Mouse (Mus musculus) lung, embryonic 15.5 days (tissue): Measurements from ENCODE around the gene 4933427D14Rik. TPM values are rescaled to one million over a fixed set of nuclear protein-coding genes. Genes with fewer than 3 reads are reported as not detected.

Experiments used
- ATAC-seq: fragments of 200-750 bp; cut with Nextera tagmentation; 2 replicates; pipeline ENCODE4 v1.8.0; 2017; ENCODE audit warnings: moderate number of reproducible peaks, borderline replicate concordance; ENCODE audit not compliant: low FRiP score, low TSS enrichment; ENCODE audit errors: extremely low read depth
- H3K27ac ChIP-seq: fragments of 300-500 bp; sonication (generic); 2 replicates; pipeline ENCODE4 v1.5.1; 2015; ENCODE audit warnings: moderate library complexity, mild to moderate bottlenecking, inconsistent platforms
- H3K27me3 ChIP-seq: fragments of 300-500 bp; sonication (generic); 2 replicates; pipeline ENCODE4 v1.6.1; 2015; ENCODE audit warnings: inconsistent platforms
- H3K36me3 ChIP-seq: fragments of 300-500 bp; sonication (generic); 2 replicates; pipeline ENCODE4 v1.6.1; 2015; ENCODE audit warnings: inconsistent platforms
- H3K4me1 ChIP-seq: fragments of 300-500 bp; sonication (generic); 2 replicates; pipeline ENCODE4 v1.6.1; 2015; ENCODE audit warnings: inconsistent platforms
- H3K4me2 ChIP-seq: fragments of 300-500 bp; sonication (generic); 2 replicates; pipeline ENCODE4 v1.6.1; 2015; ENCODE audit warnings: inconsistent platforms, mild to moderate bottlenecking, moderate library complexity
- H3K4me3 ChIP-seq: fragments of 300-500 bp; sonication (generic); 2 replicates; pipeline ENCODE4 v1.5.1; 2015; ENCODE audit warnings: mild to moderate bottlenecking, inconsistent platforms
- H3K9ac ChIP-seq: fragments of 300-500 bp; sonication (generic); 2 replicates; pipeline ENCODE4 v1.6.1; 2015; ENCODE audit warnings: inconsistent platforms
- H3K9me3 ChIP-seq: fragments of 300-500 bp; sonication (generic); 2 replicates; pipeline ENCODE4 v1.6.1; 2016; ENCODE audit warnings: inconsistent platforms
- WGBS: fragments of 180-500 bp; shearing (Covaris S2); methylation state at CpG from one replicate; pipeline ENCODE4 v1.1.7; 2015; 5-methylcytosine and 5-hydroxymethylcytosine counted together
- polyA plus RNA-seq: library from polyadenylated mRNA; unstranded; fragments of >200 nt; fragmentation: Nextera tagmentation; extraction: Ambion mirVana; gene quantifications from 2 replicates; pipeline ENCODE4 v1.2.1, GENCODE M21; 2015

The 4933427D14Rik gene
- polyA plus RNA-seq = 18.8 and 19.0 TPM in 2 replicates

- WGBS = under 1% methylated on average over 42 of the region's 42 CpGs
- Histone ChIP-seq H3K9ac (peak within 1 kb of the TSS; percentile 73), H3K27ac (peak within 1 kb of the TSS; percentile 69), H3K36me3 (peaks cover 27% of the 10 kb centered on the region), H3K4me3 (peak within 1 kb of the TSS; percentile 73), H3K27me3 (no peaks in the 10 kb centered on the region), H3K4me2 (peak within 1 kb of the TSS; percentile 88), H3K9me3 (no peaks in the 10 kb centered on the region), H3K4me1 (peaks cover 20% of the 10 kb centered on the region)
- peak; percentile 94 for ATAC-seq
Observed at GRCm38 (mm10) chr11:72207204-72207833, at the start of gene 4933427D14Rik, which contains the start of gene Txndc17. 4933427D14Rik (minus strand) TSS chr11:72207459. Txndc17 (plus strand) TSS chr11:72207547.

- H3K4me3 ChIP-seq = no peak overlapping the region
- no peak overlapping the region for H3K4me2 ChIP-seq
- H3K27me3 ChIP-seq = no peaks in the 10 kb centered on the region
- 51% methylated on average over 2 of the region's 2 CpGs for WGBS
- no peak overlapping the region for H3K9ac ChIP-seq
- H3K36me3 ChIP-seq = no peaks in the 10 kb centered on the region
- no peak overlapping the region for H3K27ac ChIP-seq
- no peaks in the 10 kb centered on the region for H3K4me1 ChIP-seq
- H3K9me3 ChIP-seq = no peaks in the 10 kb centered on the region
- ATAC-seq = no peak
Observed at GRCm38 (mm10) chr11:72256441-72256840, 49.2 kb upstream of the 4933427D14Rik start.

- no peaks in the 10 kb centered on the region for H3K4me1 ChIP-seq
- no peak overlapping the region for H3K4me2 ChIP-seq
- no peak overlapping the region for H3K9ac ChIP-seq
- no peaks in the 10 kb centered on the region for H3K9me3 ChIP-seq
- H3K36me3 ChIP-seq = no peaks in the 10 kb centered on the region
- WGBS = 84% methylated on average over 4 of the region's 4 CpGs
- H3K4me3 ChIP-seq = no peak overlapping the region
- no peaks in the 10 kb centered on the region for H3K27me3 ChIP-seq
- H3K27ac ChIP-seq = no peak overlapping the region
- no peak for ATAC-seq
Observed at GRCm38 (mm10) chr11:72255629-72256028, 48.4 kb upstream of the 4933427D14Rik start.

- no peak for ATAC-seq
- Histone ChIP-seq H3K9ac (no peak overlapping the region), H3K36me3 (no peaks in the 10 kb centered on the region), H3K4me2 (no peak overlapping the region), H3K4me1 (no peaks in the 10 kb centered on the region), H3K9me3 (no peaks in the 10 kb centered on the region), H3K4me3 (no peak overlapping the region), H3K27ac (no peak overlapping the region), H3K27me3 (no peaks in the 10 kb centered on the region)
- 80% methylated on average over 8 of the region's 8 CpGs for WGBS
Observed at GRCm38 (mm10) chr11:72245196-72245753, 38.0 kb upstream of the 4933427D14Rik start.

GRCm38 (mm10) chr11:72240062-72240860 is 33.0 kb upstream of the 4933427D14Rik start:
- H3K4me3 ChIP-seq = no peak overlapping the region
- 65% methylated on average over 4 of the region's 4 CpGs for WGBS
- H3K9ac ChIP-seq = no peak overlapping the region
- H3K27me3 ChIP-seq = no peaks in the 10 kb centered on the region
- no peaks in the 10 kb centered on the region for H3K36me3 ChIP-seq
- no peak overlapping the region for H3K27ac ChIP-seq
- no peaks in the 10 kb centered on the region for H3K4me1 ChIP-seq
- no peak overlapping the region for H3K4me2 ChIP-seq
- ATAC-seq = no peak
- no peaks in the 10 kb centered on the region for H3K9me3 ChIP-seq

GRCm38 (mm10) chr11:72234013-72234412 is 26.8 kb upstream of the 4933427D14Rik start:
- 62% methylated on average over 5 of the region's 5 CpGs for WGBS
- Histone ChIP-seq H3K9me3 (no peaks in the 10 kb centered on the region), H3K4me1 (no peaks in the 10 kb centered on the region), H3K27me3 (no peaks in the 10 kb centered on the region), H3K36me3 (no peaks in the 10 kb centered on the region), H3K9ac (no peak overlapping the region), H3K4me3 (no peak overlapping the region), H3K4me2 (no peak overlapping the region), H3K27ac (no peak overlapping the region)
- no peak for ATAC-seq

- H3K9me3 ChIP-seq = no peaks in the 10 kb centered on the region
Observed at GRCm38 (mm10) chr11:72232991-72233390, 25.7 kb upstream of the 4933427D14Rik start.

GRCm38 (mm10) chr11:72232068-72232467 is 24.8 kb upstream of the 4933427D14Rik start:
- H3K36me3 ChIP-seq = no peaks in the 10 kb centered on the region
- WGBS = 83% methylated on average over 7 of the region's 7 CpGs
- H3K9ac ChIP-seq = no peak overlapping the region
- no peaks in the 10 kb centered on the region for H3K4me1 ChIP-seq
- H3K9me3 ChIP-seq = no peaks in the 10 kb centered on the region
- H3K4me2 ChIP-seq = no peak overlapping the region
- no peak for ATAC-seq
- H3K27me3 ChIP-seq = no peaks in the 10 kb centered on the region
- no peak overlapping the region for H3K27ac ChIP-seq
- no peak overlapping the region for H3K4me3 ChIP-seq

More at GRCm38 (mm10) chr11:72232991-72233390, 25.7 kb upstream of the 4933427D14Rik start:
- no peak for ATAC-seq
- Histone ChIP-seq H3K4me1 (no peaks in the 10 kb centered on the region), H3K4me2 (no peak overlapping the region), H3K36me3 (no peaks in the 10 kb centered on the region), H3K9ac (no peak overlapping the region), H3K4me3 (no peak overlapping the region), H3K27me3 (no peaks in the 10 kb centered on the region), H3K27ac (no peak overlapping the region)
- WGBS = 42% methylated on average over 1 of the region's 1 CpGs

GRCm38 (mm10) chr11:72228513-72228912 is 21.3 kb upstream of the 4933427D14Rik start:
- no peak for ATAC-seq
- Histone ChIP-seq H3K9ac (no peak overlapping the region), H3K36me3 (no peaks in the 10 kb centered on the region), H3K4me2 (no peak overlapping the region), H3K27ac (no peak overlapping the region), H3K4me1 (no peaks in the 10 kb centered on the region), H3K27me3 (no peaks in the 10 kb centered on the region), H3K4me3 (no peak overlapping the region), H3K9me3 (no peaks in the 10 kb centered on the region)
- 90% methylated on average over 4 of the region's 4 CpGs for WGBS

- no peak overlapping the region for H3K27ac ChIP-seq
- H3K4me1 ChIP-seq = no peaks in the 10 kb centered on the region
- no peaks in the 10 kb centered on the region for H3K36me3 ChIP-seq
- H3K9me3 ChIP-seq = no peaks in the 10 kb centered on the region
- WGBS = 73% methylated on average over 6 of the region's 6 CpGs
- ATAC-seq = no peak
- H3K9ac ChIP-seq = no peak overlapping the region
- H3K27me3 ChIP-seq = no peaks in the 10 kb centered on the region
- H3K4me2 ChIP-seq = no peak overlapping the region
- no peak overlapping the region for H3K4me3 ChIP-seq
Observed at GRCm38 (mm10) chr11:72226901-72227300, 19.6 kb upstream of the 4933427D14Rik start.

- no peak overlapping the region for H3K4me2 ChIP-seq
- H3K9me3 ChIP-seq = no peaks in the 10 kb centered on the region
- no peak for ATAC-seq
- no peak overlapping the region for H3K9ac ChIP-seq
- no peaks in the 10 kb centered on the region for H3K27me3 ChIP-seq
- 67% methylated on average over 10 of the region's 10 CpGs for WGBS
- no peak overlapping the region for H3K4me3 ChIP-seq
- no peaks in the 10 kb centered on the region for H3K36me3 ChIP-seq
- H3K4me1 ChIP-seq = no peaks in the 10 kb centered on the region
- H3K27ac ChIP-seq = no peak overlapping the region
Observed at GRCm38 (mm10) chr11:72226020-72226791, 18.9 kb upstream of the 4933427D14Rik start.
